Mouse (Mus musculus): ENCODE data around the gene Acsf2.
A peak's percentile ranks its signal among the peaks of the same experiment; 100 is the strongest.

GRCm38 (mm10) chr11:94598437-94599120 is 3.1 kb downstream of the Acsf2 start:
- TF ChIP-seq CTCF (IDR thresholded peaks at IDR 0.05; ENCODE audit: control insufficient read depth, insufficient read depth, insufficient replicate concordance, low read depth, low read length) = peak; percentile 26; the same call in 1 of the 2 replicates
- TF ChIP-seq POLR2A (IDR thresholded peaks at IDR 0.05; ENCODE audit: control insufficient read depth, low read depth, low read length) = no peak

All from testis, adult 2 months (tissue).